Mouse (Mus musculus) olfactory bulb, adult 2 months (tissue): Measurements from ENCODE around the gene Iqsec3. TPM values are rescaled to one million over a fixed set of nuclear protein-coding genes. Genes with fewer than 3 reads are reported as not detected.

Experiments
- H3K27ac ChIP-seq: fragments of 200-500 bp; 2 replicates; pipeline ENCODE4 v1.5.1; 2012; ENCODE audit warnings: low read depth, low read length; ENCODE audit not compliant: insufficient read depth
- H3K4me1 ChIP-seq: fragments of 200-500 bp; 2 replicates; pipeline ENCODE4 v1.6.1; 2012; ENCODE audit warnings: low read length; ENCODE audit not compliant: control insufficient read depth, insufficient read depth
- H3K4me3 ChIP-seq: fragments of 200-500 bp; 2 replicates; pipeline ENCODE4 v1.5.1; 2012; ENCODE audit warnings: mild to moderate bottlenecking, low read depth, low read length, moderate library complexity; ENCODE audit not compliant: insufficient read depth
- CTCF ChIP-seq: fragments of 200-500 bp; IDR thresholded peaks from 2 replicates; pipeline ENCODE4 v1.5.1; 2012; ENCODE audit warnings: low read depth, mild to moderate bottlenecking, low read length, moderate library complexity; ENCODE audit not compliant: insufficient read depth
- POLR2A ChIP-seq: fragments of 200-500 bp; IDR thresholded peaks from 2 replicates; pipeline ENCODE4 v1.6.1; 2012; ENCODE audit warnings: mild to moderate bottlenecking, low read depth, low read length, moderate library complexity; ENCODE audit not compliant: insufficient read depth
- WGBS: fragments of 180-500 bp; shearing (Covaris S2); methylation state at CpG from one replicate; pipeline ENCODE4 v1.1.7; 2018; 5-methylcytosine and 5-hydroxymethylcytosine counted together
- polyA plus RNA-seq: library from polyadenylated mRNA; stranded (reverse); fragments of >200 nt; gene quantifications from 2 replicates; pipeline ENCODE4 v1.2.4, GENCODE M21; 2012; ENCODE audit warnings: low replicate concordance; ENCODE audit not compliant: missing spikeins, insufficient read depth, insufficient read length

Iqsec3 gene
- polyA plus RNA-seq, 1 experiment, result not detected

GRCm38 (mm10) chr6:121407571-121408011 is 65.9 kb downstream of the Iqsec3 start:
- Histone ChIP-seq H3K4me3 (no peak overlapping the region), H3K4me1 (peaks cover 36% of the 10 kb centered on the region), H3K27ac (no peak overlapping the region)
- 48% methylated on average over 5 of the region's 5 CpGs for WGBS
- TF ChIP-seq POLR2A, result no peak

GRCm38 (mm10) chr6:121405311-121405710 is 68.2 kb downstream of the Iqsec3 start:
- Histone ChIP-seq H3K4me1 (peaks cover 29% of the 10 kb centered on the region), H3K27ac (no peak overlapping the region), H3K4me3 (no peak overlapping the region)
- TF ChIP-seq POLR2A (no peak), CTCF (no peak)
- WGBS, result 68% methylated on average over 8 of the region's 8 CpGs

GRCm38 (mm10) chr6:121402661-121403244 is 70.7 kb downstream of the Iqsec3 start:
- Histone ChIP-seq H3K4me1 (peaks cover 15% of the 10 kb centered on the region), H3K4me3 (no peak overlapping the region), H3K27ac (no peak overlapping the region)
- TF ChIP-seq POLR2A (no peak), CTCF (no peak)
- 50% methylated on average over 8 of the region's 8 CpGs for WGBS

GRCm38 (mm10) chr6:121401826-121402660 is 71.4 kb downstream of the Iqsec3 start:
- H3K4me3 ChIP-seq, result no peak overlapping the region
- 73% methylated on average over 14 of the region's 14 CpGs for WGBS
- TF ChIP-seq POLR2A (no peak), CTCF (no peak)

GRCm38 (mm10) chr6:121401140-121401539 is 72.3 kb downstream of the Iqsec3 start:
- no peak overlapping the region for H3K27ac ChIP-seq
- H3K4me3 ChIP-seq, result no peak overlapping the region
- 93% methylated on average over 6 of the region's 6 CpGs for WGBS
- H3K4me1 ChIP-seq, result peaks cover 11% of the 10 kb centered on the region
- TF ChIP-seq POLR2A, result no peak
- no peak for TF ChIP-seq CTCF

More at GRCm38 (mm10) chr6:121401826-121402660, 71.4 kb downstream of the Iqsec3 start:
- no peak overlapping the region for H3K27ac ChIP-seq
- peaks cover 11% of the 10 kb centered on the region for H3K4me1 ChIP-seq

- WGBS, result 75% methylated on average over 4 of the region's 4 CpGs
- TF ChIP-seq POLR2A (no peak), CTCF (no peak)
- H3K4me3 ChIP-seq, result no peak overlapping the region
- no peaks in the 10 kb centered on the region; the same call in 1 of the 2 replicates for H3K4me1 ChIP-seq
- H3K27ac ChIP-seq, result no peak overlapping the region
These were observed 80.7 kb downstream of the Iqsec3 start for GRCm38 (mm10) chr6:121392610-121393252.

GRCm38 (mm10) chr6:121385397-121385796 is 88.1 kb downstream of the Iqsec3 start:
- no peak overlapping the region for H3K27ac ChIP-seq
- TF ChIP-seq CTCF (no peak), POLR2A (no peak)
- 88% methylated on average over 3 of the region's 3 CpGs for WGBS
- H3K4me1 ChIP-seq, result peaks cover 16% of the 10 kb centered on the region; the same call in 1 of the 2 replicates
- no peak overlapping the region for H3K4me3 ChIP-seq

- H3K4me3 ChIP-seq, result no peak overlapping the region
- 45% methylated on average over 10 of the region's 10 CpGs for WGBS
- TF ChIP-seq POLR2A (no peak), CTCF (no peak)
- H3K4me1 ChIP-seq, result peaks cover 23% of the 10 kb centered on the region
- no peak overlapping the region for H3K27ac ChIP-seq
These were observed 91.4 kb downstream of the Iqsec3 start for GRCm38 (mm10) chr6:121382071-121382470.

- Histone ChIP-seq H3K4me1 (peaks cover 20% of the 10 kb centered on the region), H3K27ac (no peak overlapping the region), H3K4me3 (no peak overlapping the region)
- TF ChIP-seq CTCF (no peak), POLR2A (no peak)
- 81% methylated on average over 8 of the region's 8 CpGs for WGBS
These were observed 92.9 kb downstream of the Iqsec3 start for GRCm38 (mm10) chr6:121380576-121380975.
